Mouse (Mus musculus): ENCODE data around the gene Anks1. TPM values are rescaled to one million over a fixed set of nuclear protein-coding genes. Genes with fewer than 3 reads are reported as not detected.

Gene Anks1
- total RNA-seq (2021) = 10 to 100 TPM; 38.3 to 40.1 TPM
- long read RNA-seq, experiment 1, full-length matches to known transcripts = 9 of 41 reads
- long read RNA-seq, experiment 1, partial matches to known transcripts = 7 of 41 reads
- long read RNA-seq, experiment 1, other reads (novel, unspliced or antisense) = 25 of 41 reads
- long read RNA-seq, experiment 2, full-length matches to known transcripts = 21 of 71 reads
- long read RNA-seq, experiment 2, partial matches to known transcripts = 20 of 71 reads
- long read RNA-seq, experiment 2, other reads (novel, unspliced or antisense) = 30 of 71 reads

GRCm38 (mm10) chr17:27908888-27909621 is at the start of gene Anks1:
Anks1 (plus strand) TSS chr17:27909306.
- DNase-seq (ENCODE audit: low spot score in 2 of 2) = peak; percentile 78 to 88

- DNase-seq (ENCODE audit: low spot score in 2 of 2) = no peak
These were observed 43.6 kb upstream of the Anks1 start for GRCm38 (mm10) chr17:27865461-27865860.

GRCm38 (mm10) chr17:27866737-27867136 is 42.4 kb upstream of the Anks1 start:
- no peak for DNase-seq (ENCODE audit: low spot score in 2 of 2)

DNA sequence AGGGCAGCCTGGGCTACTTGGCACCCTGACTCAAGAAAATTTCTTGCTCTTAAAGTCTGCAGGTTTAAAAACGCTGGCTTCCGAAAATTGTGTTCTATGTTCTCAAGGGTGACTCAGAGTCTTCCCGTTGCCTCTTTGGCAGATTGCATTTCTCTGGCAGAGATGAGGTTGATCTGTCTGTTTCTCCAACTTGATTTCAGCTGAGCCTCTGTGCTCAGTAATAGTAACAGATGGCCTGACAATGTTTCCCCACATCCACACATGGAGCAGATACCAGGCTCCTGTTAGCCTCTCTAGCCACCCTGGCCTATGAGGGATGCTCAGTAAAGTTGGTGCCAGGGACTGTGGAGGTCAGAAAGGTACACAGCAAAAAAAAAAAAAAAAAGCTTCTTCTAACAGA is 37.3 kb upstream of the Anks1 start:
- DNase-seq (ENCODE audit: low spot score in 2 of 2) = no peak

- DNase-seq (ENCODE audit: low spot score in 2 of 2) = no peak
These were observed 35.5 kb upstream of the Anks1 start for GRCm38 (mm10) chr17:27873583-27873982.

GRCm38 (mm10) chr17:27874510-27874909 is 34.6 kb upstream of the Anks1 start:
- no peak for DNase-seq (ENCODE audit: low spot score in 2 of 2)

- no peak for DNase-seq (ENCODE audit: low spot score in 2 of 2)
These were observed 27.6 kb upstream of the Anks1 start for GRCm38 (mm10) chr17:27881518-27881917.

- DNase-seq (ENCODE audit: low spot score in 2 of 2) = no peak
These were observed 26.0 kb upstream of the Anks1 start for GRCm38 (mm10) chr17:27883129-27883528.

- no peak for DNase-seq (ENCODE audit: low spot score in 2 of 2)
These were observed 25.1 kb upstream of the Anks1 start for GRCm38 (mm10) chr17:27883994-27884393.

GRCm38 (mm10) chr17:27886499-27887210 is 22.5 kb upstream of the Anks1 start:
- no peak for DNase-seq (ENCODE audit: low spot score in 2 of 2)

GRCm38 (mm10) chr17:27907512-27908205 is 1.4 kb upstream of the Anks1 start:
- DNase-seq (ENCODE audit: low spot score in 2 of 2) = peak; percentile 92

DNA sequence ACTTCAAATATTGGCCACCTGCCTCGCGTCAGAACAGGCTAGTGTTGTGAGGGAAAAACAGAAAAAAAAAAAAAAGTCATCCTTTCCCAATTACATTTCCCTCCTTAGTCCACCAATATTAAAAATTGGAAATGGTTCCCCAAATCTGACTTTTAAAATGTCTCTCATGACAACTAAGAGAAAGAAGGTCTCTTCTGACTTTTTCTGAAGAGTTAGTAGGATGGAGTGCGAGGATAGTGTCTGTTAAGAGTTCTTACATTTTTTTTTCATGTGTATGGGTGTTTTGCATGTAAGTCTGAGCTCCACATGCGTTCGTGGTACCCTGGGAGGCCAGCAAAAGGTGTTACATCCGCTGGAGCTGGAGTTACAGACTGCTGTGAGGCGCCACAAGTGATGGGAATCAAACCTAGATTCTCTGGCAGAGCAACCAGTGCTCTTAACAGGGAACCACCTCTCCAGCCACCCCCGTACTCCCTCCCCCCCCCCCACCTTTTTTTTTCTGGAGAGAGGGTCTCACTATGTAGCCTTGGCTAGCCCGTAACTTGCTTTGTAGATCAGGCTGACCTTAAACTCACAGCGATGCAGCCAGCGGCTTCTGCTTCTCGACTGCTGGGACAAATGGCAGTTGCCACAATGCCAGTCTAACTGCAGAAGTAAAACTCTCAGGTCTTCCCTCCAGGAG is 759 bp upstream of the Anks1 start:
- DNase-seq (ENCODE audit: low spot score in 2 of 2) = no peak

GRCm38 (mm10) chr17:27909622-27910500 is 755 bp downstream of the Anks1 start, which contains the start of gene Taf11:
Taf11 (minus strand) TSS chr17:27909844.
- DNase-seq (ENCODE audit: low spot score in 2 of 2) = peak; percentile 41 to 55

DNA sequence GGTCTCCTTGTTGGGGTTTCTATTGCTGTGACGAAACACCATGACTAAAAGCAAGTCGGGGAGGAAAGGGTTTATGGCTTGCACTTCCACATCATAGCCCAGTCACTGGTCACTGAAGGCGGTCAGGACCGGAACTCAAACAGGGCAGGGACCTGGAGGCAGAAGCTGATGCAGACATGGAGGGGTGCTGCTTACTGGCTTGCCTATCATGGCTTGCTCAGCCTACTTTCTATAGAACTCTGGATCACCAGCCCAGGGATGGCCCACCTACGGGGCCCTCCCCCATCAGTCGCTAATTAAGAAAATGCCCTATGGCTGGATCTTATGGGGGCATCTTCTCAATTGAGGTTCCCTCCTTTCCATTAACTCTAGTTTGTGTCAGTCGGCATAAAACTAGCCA is 2.3 kb downstream of the Anks1 start:
- no peak for DNase-seq (ENCODE audit: low spot score in 2 of 2)

DNA sequence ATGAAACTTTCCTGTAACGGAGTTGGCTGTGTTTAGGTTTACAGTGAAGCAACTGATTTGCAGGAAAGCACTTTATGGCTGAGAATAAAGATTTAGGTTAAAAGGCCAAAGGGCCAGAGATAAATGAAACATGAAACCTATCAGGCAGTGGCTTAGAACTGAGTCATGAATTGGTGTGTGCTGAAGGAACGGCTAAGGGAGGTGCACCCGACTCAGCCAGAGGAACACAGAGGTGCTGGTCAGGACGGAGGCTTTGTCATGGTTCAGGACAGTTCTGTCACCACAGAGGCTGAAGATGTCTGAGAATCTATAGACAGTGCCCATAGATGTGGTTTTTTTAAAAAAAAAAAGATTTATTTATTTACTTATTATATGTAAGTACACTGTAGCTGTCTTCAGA is 5.6 kb downstream of the Anks1 start:
- no peak for DNase-seq (ENCODE audit: low spot score in 2 of 2)

GRCm38 (mm10) chr17:27916366-27916765 is 7.3 kb downstream of the Anks1 start:
- DNase-seq (ENCODE audit: low spot score in 2 of 2) = no peak

- peak in 1 of 2 experiments; percentile 46 for DNase-seq (ENCODE audit: low spot score in 2 of 2)
These were observed 11.6 kb downstream of the Anks1 start for GRCm38 (mm10) chr17:27920676-27921075.

- no peak for DNase-seq (ENCODE audit: low spot score in 2 of 2)
These were observed 13.1 kb downstream of the Anks1 start for GRCm38 (mm10) chr17:27922174-27922712.

DNA sequence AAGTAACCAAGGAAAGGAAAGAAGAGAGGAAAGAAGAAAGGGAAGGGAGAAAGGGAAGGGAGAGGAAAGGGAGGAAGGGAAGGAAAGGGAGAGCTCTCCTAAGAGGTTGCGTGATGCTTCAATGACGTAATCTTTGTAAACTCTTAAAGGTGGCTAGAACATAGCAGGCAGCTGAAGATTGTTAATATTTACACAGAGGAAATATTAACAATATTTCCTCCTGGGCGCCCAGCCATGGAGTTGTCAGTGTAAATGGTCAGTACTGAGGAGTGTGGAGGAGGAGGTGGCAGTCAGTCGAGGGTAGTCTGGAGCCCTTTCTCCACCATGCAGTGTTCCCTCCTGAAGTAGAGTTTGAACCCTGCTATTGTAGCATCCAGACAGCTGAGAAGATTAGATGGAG is 15.9 kb downstream of the Anks1 start:
- no peak for DNase-seq (ENCODE audit: low spot score in 2 of 2)

All from gastrocnemius, postnatal 4 days (tissue).